ENCODE assay signal across 10 mouse cellular contexts in the genomic region with DNA sequence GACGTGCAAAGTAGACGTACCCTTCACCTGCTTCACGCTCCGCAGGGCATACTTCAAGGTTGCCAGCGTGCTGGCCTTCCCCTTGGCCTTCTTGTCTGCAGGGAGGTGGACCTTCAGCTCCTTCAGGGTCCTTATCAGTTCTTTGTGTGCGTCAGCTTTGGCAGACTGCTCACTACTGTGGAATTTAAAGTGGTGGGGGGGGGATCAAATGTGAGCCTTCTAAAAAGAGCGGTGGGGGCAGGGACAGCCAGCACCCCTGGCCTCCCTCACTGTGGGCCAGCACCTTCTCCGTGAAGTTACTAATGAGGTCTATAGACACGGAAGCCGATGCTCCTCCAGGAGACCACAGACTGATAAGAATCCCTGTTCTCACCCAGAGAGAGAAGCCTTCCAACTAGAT. TPM values are rescaled to one million over a fixed set of nuclear protein-coding genes. Genes with fewer than 3 reads are reported as not detected.
DNase-seq lines count a peak whose midpoint lies in the region.
"Had no signal": no experiment of that assay in that cellular context is flagged by ENCODE, and none has a peak within 500 bp of the region (broad histone marks: within the 10 kb centered on the region; RNA-seq: fewer than 3 reads in every experiment).

No protein-coding gene starts in this region.

- DNase-seq in adrenal gland, adult 2 months, result peak; percentile 79
- DNase-seq in adrenal gland, postnatal 25 days, result no peak
- DNase-seq in adrenal gland, postnatal 10 days, result peak; percentile 73
- DNase-seq in heart, postnatal 10 days, result peak; percentile 52 to 69
- DNase-seq in lung, postnatal 10 days, result peak; percentile 72
- no peak for DNase-seq in urinary bladder, postnatal 10 days (ENCODE audit: low spot score)
- DNase-seq in neural tube, embryonic 10.5 days (ENCODE audit: extremely low spot score, low spot score), result no peak
- DNase-seq in thymus, adult 18-20 months, result no peak
- DNase-seq: cerebellum, postnatal 10 days; liver had no signal

- intact Hi-C loops in heart, postnatal 10 days (cut with DNase I), result no loop called here

RNA-seq across cellular contexts. Expression of a gene that starts 10.4 kb away (rescaled TPM):
- 10 to 100 TPM; 22.2 to 68.7 TPM for total RNA-seq in adrenal gland, adult 2 months (2021)
- 24.7 and 40.0 TPM in 2 replicates for polyA plus RNA-seq in adrenal gland, adult 2 months (2012; rRNA removed)
- total RNA-seq in adrenal gland, postnatal 25 days (2021), result 37.4 and 37.5 TPM in 2 replicates
- 10 to 100 TPM; 15.6 to 37.9 TPM for total RNA-seq in adrenal gland, postnatal 10 days (2021)
- total RNA-seq in heart, postnatal 10 days (2021), result 10 to 100 TPM in 1 of 2 experiments, 1 to 10 TPM in 1; 7.5 to 21.1 TPM

RNA-seq across cellular contexts. Expression of a gene that starts 34.9 kb away (rescaled TPM):
- 100 to 1,000 TPM; 190 to 273 TPM for total RNA-seq in adrenal gland, adult 2 months (2021)
- polyA plus RNA-seq in adrenal gland, adult 2 months (2012; rRNA removed), result 252 and 309 TPM in 2 replicates
- 160 and 211 TPM in 2 replicates for total RNA-seq in adrenal gland, postnatal 25 days (2021)
- total RNA-seq in adrenal gland, postnatal 10 days (2021), result 100 to 1,000 TPM in 1 of 2 experiments, 10 to 100 TPM in 1; 49.5 to 137 TPM
- 10 to 100 TPM; 22.2 to 25.0 TPM for total RNA-seq in heart, postnatal 10 days (2021)

RNA-seq across cellular contexts. Expression of a gene that starts 45.8 kb away (rescaled TPM):
- total RNA-seq in adrenal gland, adult 2 months (2021), result 10 to 100 TPM; 10.1 to 11.8 TPM
- polyA plus RNA-seq in adrenal gland, adult 2 months (2012; rRNA removed), result 6.2 and 6.8 TPM in 2 replicates
- total RNA-seq in adrenal gland, postnatal 25 days (2021), result 12.1 and 13.5 TPM in 2 replicates
- total RNA-seq in adrenal gland, postnatal 10 days (2021), result 1 to 10 TPM; 8.0 to 9.1 TPM
- 1 to 10 TPM; 4.4 to 5.3 TPM for total RNA-seq in heart, postnatal 10 days (2021)

RNA-seq across cellular contexts. Expression of a gene that starts 50.1 kb away (rescaled TPM):
- 10 to 100 TPM; 88.8 to 94.7 TPM for total RNA-seq in adrenal gland, adult 2 months (2021)
- polyA plus RNA-seq in adrenal gland, adult 2 months (2012; rRNA removed), result 121 and 122 TPM in 2 replicates
- 108 and 115 TPM in 2 replicates for total RNA-seq in adrenal gland, postnatal 25 days (2021)
- 10 to 100 TPM; 82.9 to 83.7 TPM for total RNA-seq in adrenal gland, postnatal 10 days (2021)
- total RNA-seq in heart, postnatal 10 days (2021), result 10 to 100 TPM; 48.5 to 54.9 TPM

Comparison
In these comparisons a context has a peak if more than half of its experiments do, and no peak if none do; other contexts are left out.
1. DNase-seq: peak in adrenal gland, adult 2 months (single experiment), adrenal gland, postnatal 10 days (single experiment), heart, postnatal 10 days (2 of 2) and lung, postnatal 10 days (single experiment); none in adrenal gland, postnatal 25 days (single experiment), urinary bladder, postnatal 10 days (single experiment), neural tube, embryonic 10.5 days (single experiment) and thymus, adult 18-20 months (0 of 2).